Comparison of ENCODE assay signal across 25 mouse cellular contexts in genomic region chr1:40665401-40666370, GRCm38 (mm10). TPM values are rescaled to one million over a fixed set of nuclear protein-coding genes. Genes with fewer than 3 reads are reported as not detected.
DNase-seq lines count a peak whose midpoint lies in the region; ATAC-seq and TF ChIP-seq lines count a peak whose summit lies in the region.
"Had no signal": no experiment of that assay in that cellular context is flagged by ENCODE, and none has a peak within 500 bp of the region (broad histone marks: within the 10 kb centered on the region; RNA-seq: fewer than 3 reads in every experiment).

No protein-coding gene starts in this region.

- no peaks in the 10 kb centered on the region for H3K27me3 ChIP-seq in intestine, embryonic 15.5 days (replicated peaks)
- H3K27me3 ChIP-seq in intestine, postnatal 0 days (replicated peaks; ENCODE audit: control insufficient read depth, insufficient read depth, low read length): no peaks in the 10 kb centered on the region
- H3K27me3 ChIP-seq in kidney, postnatal 0 days (ENCODE audit: insufficient read depth, low read length): no peaks in the 10 kb centered on the region
- H3K27me3 ChIP-seq in intestine, embryonic 16.5 days (replicated peaks; ENCODE audit: control insufficient read depth, insufficient read depth, low read length): no peaks in the 10 kb centered on the region
- peaks cover 4% of the 10 kb centered on the region; the same call in 1 of the 2 replicates for H3K27me3 ChIP-seq in liver, postnatal 0 days (ENCODE audit: insufficient read depth, low read length)
- H3K27me3 ChIP-seq: forebrain, embryonic 13.5 days; liver, embryonic 15.5 days; midbrain, embryonic 13.5 days; neural tube, embryonic 13.5 days had no signal

- peak; percentile 33 for DNase-seq in kidney, postnatal 0 days (ENCODE audit: low spot score)
- no peak for DNase-seq in kidney, postnatal 4 days
- DNase-seq in ES-CJ7 (ENCODE audit: low read depth, low spot score): peak; percentile 60
- DNase-seq in liver, postnatal 0 days: no peak
- no peak for DNase-seq in gastrocnemius, postnatal 14 days
- DNase-seq: adrenal gland, adult 2 months; cerebellum, adult 2 months; cerebellum, postnatal 14 days; gastrocnemius, postnatal 36 days; heart, adult 2 months; heart, postnatal 4 days; right cerebral cortex, postnatal 4 days; thymus, postnatal 14 days had no signal

- no peaks in the 10 kb centered on the region for H3K9me3 ChIP-seq in intestine, embryonic 15.5 days
- no peaks in the 10 kb centered on the region for H3K9me3 ChIP-seq in intestine, postnatal 0 days (ENCODE audit: control insufficient read depth)
- no peaks in the 10 kb centered on the region for H3K9me3 ChIP-seq in kidney, postnatal 0 days (replicated peaks; ENCODE audit: low read length)
- no peaks in the 10 kb centered on the region for H3K9me3 ChIP-seq in intestine, embryonic 16.5 days (ENCODE audit: control insufficient read depth, low read length)
- no peaks in the 10 kb centered on the region for H3K9me3 ChIP-seq in liver, postnatal 0 days (ENCODE audit: low read length)
- H3K9me3 ChIP-seq: forebrain, embryonic 13.5 days; hindbrain, embryonic 13.5 days; limb, embryonic 12.5 days; liver, embryonic 15.5 days; midbrain, embryonic 13.5 days; neural tube, embryonic 13.5 days had no signal

- ATAC-seq in intestine, embryonic 15.5 days: peak; percentile 43; the same call in 1 of the 2 replicates
- ATAC-seq in intestine, postnatal 0 days: no peak
- no peak for ATAC-seq in kidney, postnatal 0 days (replicated peaks; ENCODE audit: low FRiP score, low read depth)
- peak; percentile 44; the same call in 1 of the 2 replicates for ATAC-seq in intestine, embryonic 16.5 days
- no peak for ATAC-seq in liver, postnatal 0 days
- ATAC-seq: activated CD4-positive, CD25-positive, alpha-beta regulatory T cell, adult 4 months; forebrain, embryonic 13.5 days; midbrain, embryonic 13.5 days had no signal

- TF ChIP-seq CTCF in intestine, postnatal 0 days (IDR thresholded peaks at IDR 0.05; ENCODE audit: low read depth): no peak
- no peak for TF ChIP-seq CTCF in kidney, postnatal 0 days (IDR thresholded peaks at IDR 0.05; ENCODE audit: low read depth)
- no peak for TF ChIP-seq CTCF in liver, postnatal 0 days (IDR thresholded peaks at IDR 0.05; ENCODE audit: low read depth)

- H3K4me1 ChIP-seq in intestine, embryonic 15.5 days (replicated peaks): no peaks in the 10 kb centered on the region
- no peaks in the 10 kb centered on the region for H3K4me1 ChIP-seq in intestine, postnatal 0 days (replicated peaks; ENCODE audit: control insufficient read depth, insufficient read depth, low read length)
- no peaks in the 10 kb centered on the region for H3K4me1 ChIP-seq in kidney, postnatal 0 days (replicated peaks; ENCODE audit: insufficient read depth, low read length)
- H3K4me1 ChIP-seq in intestine, embryonic 16.5 days (ENCODE audit: control insufficient read depth, insufficient read depth, low read length): no peaks in the 10 kb centered on the region
- H3K4me1 ChIP-seq in liver, postnatal 0 days (ENCODE audit: insufficient read depth): no peaks in the 10 kb centered on the region
- H3K4me1 ChIP-seq: forebrain, embryonic 13.5 days; hindbrain, embryonic 13.5 days; liver, embryonic 15.5 days; midbrain, embryonic 13.5 days; neural tube, embryonic 13.5 days had no signal

- WGBS in intestine, embryonic 15.5 days: 38% methylated on average over 12 of the region's 12 CpGs
- WGBS in intestine, postnatal 0 days: 37% methylated on average over 12 of the region's 12 CpGs
- 53% methylated on average over 12 of the region's 12 CpGs for WGBS in kidney, postnatal 0 days
- 38% methylated on average over 12 of the region's 12 CpGs for WGBS in intestine, embryonic 16.5 days
- WGBS in liver, postnatal 0 days (ENCODE audit: insufficient replicate concordance): 29% methylated on average over 12 of the region's 12 CpGs

- H3K4me2 ChIP-seq in intestine, embryonic 15.5 days (replicated peaks): no peak overlapping the region
- H3K4me2 ChIP-seq in intestine, postnatal 0 days (replicated peaks; ENCODE audit: low read depth): no peak overlapping the region
- no peak overlapping the region for H3K4me2 ChIP-seq in kidney, postnatal 0 days (ENCODE audit: low read length)
- H3K4me2 ChIP-seq in intestine, embryonic 16.5 days (ENCODE audit: low read depth, low read length): no peak overlapping the region
- no peak overlapping the region for H3K4me2 ChIP-seq in liver, postnatal 0 days (ENCODE audit: low read depth, low read length)
- H3K4me2 ChIP-seq: forebrain, embryonic 13.5 days; heart, embryonic 12.5 days; hindbrain, embryonic 13.5 days; limb, embryonic 12.5 days; liver, embryonic 15.5 days; midbrain, embryonic 13.5 days; neural tube, embryonic 13.5 days had no signal

- no peaks in the 10 kb centered on the region for H3K36me3 ChIP-seq in intestine, embryonic 15.5 days
- no peaks in the 10 kb centered on the region for H3K36me3 ChIP-seq in intestine, postnatal 0 days (ENCODE audit: control insufficient read depth, insufficient read depth)
- H3K36me3 ChIP-seq in kidney, postnatal 0 days (ENCODE audit: insufficient read depth, low read length): no peaks in the 10 kb centered on the region
- no peaks in the 10 kb centered on the region for H3K36me3 ChIP-seq in intestine, embryonic 16.5 days (ENCODE audit: control insufficient read depth, insufficient read depth, low read length)
- no peaks in the 10 kb centered on the region for H3K36me3 ChIP-seq in liver, postnatal 0 days (replicated peaks; ENCODE audit: insufficient read depth, low read length)
- H3K36me3 ChIP-seq: heart, embryonic 12.5 days; hindbrain, embryonic 13.5 days; limb, embryonic 12.5 days; liver, embryonic 15.5 days; midbrain, embryonic 13.5 days; neural tube, embryonic 13.5 days had no signal

- intact Hi-C loops in gastrocnemius, postnatal 14 days (cut with DNase I; ENCODE audit: low total_unique reads): no loop called here

- no peak overlapping the region for H3K9ac ChIP-seq in intestine, embryonic 15.5 days
- no peak overlapping the region for H3K9ac ChIP-seq in intestine, postnatal 0 days (ENCODE audit: low read depth, low read length)
- no peak overlapping the region for H3K9ac ChIP-seq in kidney, postnatal 0 days (ENCODE audit: low read depth, low read length)
- no peak overlapping the region for H3K9ac ChIP-seq in intestine, embryonic 16.5 days (ENCODE audit: low read depth, low read length)
- no peak overlapping the region for H3K9ac ChIP-seq in liver, postnatal 0 days (replicated peaks)
- H3K9ac ChIP-seq: forebrain, embryonic 13.5 days; heart, embryonic 12.5 days; hindbrain, embryonic 13.5 days; limb, embryonic 12.5 days; liver, embryonic 15.5 days; midbrain, embryonic 13.5 days; neural tube, embryonic 13.5 days had no signal

- H3K4me3 ChIP-seq in intestine, embryonic 15.5 days (replicated peaks): no peak overlapping the region
- H3K4me3 ChIP-seq in intestine, postnatal 0 days (ENCODE audit: low read depth, low read length): no peak overlapping the region
- no peak overlapping the region for H3K4me3 ChIP-seq in kidney, postnatal 0 days (replicated peaks; ENCODE audit: low read depth, low read length)
- no peak overlapping the region for H3K4me3 ChIP-seq in intestine, embryonic 16.5 days (ENCODE audit: low read length)
- no peak overlapping the region for H3K4me3 ChIP-seq in liver, postnatal 0 days (ENCODE audit: low read depth, low read length)
- H3K4me3 ChIP-seq: forebrain, embryonic 13.5 days; heart, adult 2 months; heart, embryonic 12.5 days; hindbrain, embryonic 13.5 days; limb, embryonic 12.5 days; liver, embryonic 15.5 days; midbrain, embryonic 13.5 days; neural tube, embryonic 13.5 days had no signal

- H3K27ac ChIP-seq in intestine, embryonic 15.5 days: no peak overlapping the region
- H3K27ac ChIP-seq in intestine, postnatal 0 days (ENCODE audit: low read depth, low read length): no peak overlapping the region
- no peak overlapping the region for H3K27ac ChIP-seq in kidney, postnatal 0 days
- no peak overlapping the region for H3K27ac ChIP-seq in intestine, embryonic 16.5 days (ENCODE audit: low read length)
- no peak overlapping the region for H3K27ac ChIP-seq in liver, postnatal 0 days (ENCODE audit: low read depth)
- H3K27ac ChIP-seq: forebrain, embryonic 13.5 days; heart, adult 2 months; hindbrain, embryonic 13.5 days; limb, embryonic 12.5 days; liver, embryonic 15.5 days; macrophage; midbrain, embryonic 13.5 days; neural tube, embryonic 13.5 days had no signal

- TF ChIP-seq EP300 in liver, postnatal 0 days (IDR thresholded peaks at IDR 0.05; ENCODE audit: low read depth): no peak

RNA-seq across cellular contexts. Expression of gene Slc9a2, which starts 14.7 kb away (rescaled TPM):
- 0.44 and 0.48 TPM in 2 replicates for polyA plus RNA-seq in intestine, embryonic 15.5 days (2015; fragmentation: Nextera tagmentation; extraction: Ambion mirVana)
- 2.3 and 3.0 TPM in 2 replicates for polyA plus RNA-seq in intestine, postnatal 0 days (2015; fragmentation: Nextera tagmentation; extraction: Ambion mirVana)
- 6.4 and 7.4 TPM in 2 replicates for polyA plus RNA-seq in kidney, postnatal 0 days (2015; fragmentation: Nextera tagmentation; extraction: Ambion mirVana)
- 0.50 and 0.51 TPM in 2 replicates for polyA plus RNA-seq in intestine, embryonic 16.5 days (2015; fragmentation: Nextera tagmentation; extraction: Ambion mirVana)
- 0.04 TPM in 1 of 2 replicates, not detected in the other for polyA plus RNA-seq in liver, postnatal 0 days (2015; fragmentation: Nextera tagmentation; extraction: Ambion mirVana)
- total RNA-seq in gastrocnemius, postnatal 14 days (2021): 10 to 100 TPM; 19.5 to 20.8 TPM
- polyA plus RNA-seq: activated CD4-positive, CD25-positive, alpha-beta regulatory T cell, adult 4 months; hindbrain, embryonic 13.5 days; macrophage had no signal

Comparison
In these comparisons a context has a peak if more than half of its experiments do, and no peak if none do; other contexts are left out.
1. ATAC-seq: peak in intestine, embryonic 15.5 days (single experiment) and intestine, embryonic 16.5 days (single experiment); none in intestine, postnatal 0 days (single experiment), kidney, postnatal 0 days (single experiment) and liver, postnatal 0 days (single experiment).
2. DNase-seq: peak in kidney, postnatal 0 days (single experiment) and ES-CJ7 (single experiment); none in kidney, postnatal 4 days (0 of 2), liver, postnatal 0 days (single experiment) and gastrocnemius, postnatal 14 days (single experiment).